Mouse (Mus musculus) bone marrow macrophage, adult 2 months (primary cell): ENCODE measurements around the gene Tab2.

Source experiments
- CTCF ChIP-seq: IDR thresholded peaks from 2 replicates; pipeline ENCODE4 v1.5.1; 2012; ENCODE audit warnings: low read depth, mild to moderate bottlenecking, low read length, moderate library complexity
- POLR2A ChIP-seq: IDR thresholded peaks from 2 replicates; pipeline ENCODE4 v1.6.1; 2012; ENCODE audit warnings: mild to moderate bottlenecking, low read depth, low read length, borderline replicate concordance

DNA sequence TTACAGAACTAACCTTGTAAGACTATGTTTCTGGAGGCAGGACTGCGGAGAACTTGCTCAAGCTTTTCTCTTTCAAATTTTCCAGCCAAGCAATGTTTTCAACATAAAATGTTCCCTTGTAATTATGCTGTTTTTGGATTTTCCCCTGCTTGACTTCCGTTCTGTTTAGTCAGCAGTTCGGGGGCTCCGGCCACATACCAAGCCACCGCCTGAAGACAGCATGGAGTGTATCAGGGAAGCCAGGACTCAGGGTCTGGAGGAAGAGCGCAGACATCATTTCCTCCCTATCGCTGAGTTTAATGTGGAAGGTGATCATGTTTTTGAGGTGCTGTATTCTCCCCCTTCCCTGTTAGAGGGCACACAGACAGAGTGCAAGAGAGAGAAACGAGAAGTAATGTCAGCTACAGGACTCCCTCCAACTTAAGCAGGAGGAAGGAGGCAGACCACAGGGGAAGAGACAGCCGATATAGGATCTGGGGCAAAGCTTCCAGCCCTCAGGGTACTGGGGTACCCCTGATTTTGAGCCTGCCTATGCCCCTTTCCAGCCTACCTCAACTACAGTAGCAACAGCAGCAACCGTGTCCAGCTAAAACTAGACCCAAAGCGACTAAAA is 67.7 kb downstream of the Tab2 start:
- TF ChIP-seq CTCF: no peak
- no peak for TF ChIP-seq POLR2A
